Mouse (Mus musculus): ENCODE results near the gene Sppl2b. TPM values are rescaled to one million over a fixed set of nuclear protein-coding genes. Genes with fewer than 3 reads are reported as not detected.

The Sppl2b gene
- total RNA-seq, 2 experiments from 2014 or later, result 77.4 to 86.2 TPM

GRCm38 (mm10) chr10:80843087-80843930 is 11.8 kb upstream of the Sppl2b start:
- intact Hi-C loops (cut with DNase I), result no loop called here
- no peak for DNase-seq

DNA sequence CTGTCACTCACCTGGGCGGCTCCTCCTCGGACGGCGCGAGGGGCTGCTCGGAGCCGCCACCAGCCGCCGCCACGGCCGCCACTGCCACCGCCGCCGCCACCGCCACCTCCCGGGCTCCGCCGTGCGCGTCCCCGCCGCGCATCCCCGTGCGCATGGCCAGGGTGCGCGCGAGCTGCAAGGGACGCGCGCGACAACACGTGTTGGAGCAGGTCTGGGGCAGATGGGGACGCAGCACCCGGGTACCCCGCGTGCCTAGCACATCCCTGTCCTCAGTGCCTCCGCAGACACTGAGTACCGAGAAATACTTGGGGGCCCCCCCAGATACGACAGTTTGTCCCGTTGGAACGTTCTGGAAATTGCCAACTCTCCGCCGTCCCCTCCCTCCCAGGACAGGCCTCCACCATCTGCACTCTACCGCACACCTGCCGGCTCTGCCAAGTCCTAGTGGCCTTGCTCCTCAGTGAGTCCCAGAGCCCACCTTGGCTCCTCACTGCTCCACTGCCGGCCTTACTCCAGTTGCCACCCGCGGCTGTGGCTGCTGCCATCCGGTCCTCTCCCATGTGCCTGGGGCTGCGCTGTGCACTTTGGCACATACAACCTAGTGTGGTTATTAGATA is 11.0 kb upstream of the Sppl2b start, which contains the start of gene Lingo3:
Gene Lingo3, minus strand, starts transcription at position 109 of the 617 bp plus-strand sequence.
- intact Hi-C loops (cut with DNase I), result no loop called here
- peak; percentile 58 for DNase-seq

DNA sequence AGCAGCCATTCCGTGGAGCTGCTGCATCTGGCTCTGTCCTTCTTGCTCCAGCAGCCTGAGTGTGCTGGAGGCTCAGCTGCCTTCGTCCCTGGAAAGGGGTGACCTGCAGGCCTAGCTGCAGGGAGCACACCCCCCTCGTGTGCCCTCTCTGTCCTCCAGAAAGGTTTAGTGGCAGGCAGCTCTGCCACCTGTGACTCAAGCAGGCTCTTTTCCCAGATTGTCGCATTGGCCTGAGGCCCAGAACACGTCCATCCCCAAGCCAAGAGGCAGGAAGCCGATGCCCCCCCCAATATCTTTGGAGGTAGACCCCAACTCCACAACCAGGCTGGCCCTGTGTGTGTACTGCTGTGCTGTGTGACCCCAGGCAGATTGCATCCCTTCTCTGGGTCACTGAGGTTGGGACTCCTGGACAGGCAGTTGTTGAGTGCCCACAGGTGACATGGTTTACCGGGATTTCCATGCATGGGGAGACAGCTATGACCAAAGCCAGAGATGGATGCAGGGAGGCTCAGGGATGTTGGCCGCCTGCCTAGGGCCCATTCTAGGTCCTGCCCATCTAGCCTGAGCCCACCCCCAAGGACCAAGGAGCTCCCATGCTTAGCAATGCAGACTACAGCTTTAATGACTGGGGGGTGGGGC is 9.9 kb upstream of the Sppl2b start:
- intact Hi-C loops (cut with DNase I), result no loop called here
- DNase-seq, result peak; percentile 72

DNA sequence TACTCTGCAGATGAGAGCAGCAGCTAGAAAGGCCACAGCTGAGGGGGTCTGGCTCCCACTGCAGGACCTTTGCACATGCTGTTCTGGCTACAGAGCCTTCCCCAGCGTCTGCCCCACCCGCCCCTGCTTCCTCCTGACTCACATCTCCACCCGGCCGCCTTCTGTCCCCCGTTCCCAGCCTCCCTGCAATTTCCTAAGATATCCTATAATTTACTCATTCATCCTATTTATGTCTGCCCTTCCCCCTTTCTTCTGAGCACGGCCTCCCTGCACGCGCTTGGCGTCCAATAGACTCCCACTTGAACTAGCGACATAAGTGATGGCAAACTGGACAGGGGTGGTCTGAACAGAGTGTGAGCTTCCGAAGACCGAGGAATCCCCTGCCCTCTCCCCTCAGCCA is 9.3 kb upstream of the Sppl2b start:
- intact Hi-C loops (cut with DNase I), result no loop called here
- DNase-seq, result no peak

DNA sequence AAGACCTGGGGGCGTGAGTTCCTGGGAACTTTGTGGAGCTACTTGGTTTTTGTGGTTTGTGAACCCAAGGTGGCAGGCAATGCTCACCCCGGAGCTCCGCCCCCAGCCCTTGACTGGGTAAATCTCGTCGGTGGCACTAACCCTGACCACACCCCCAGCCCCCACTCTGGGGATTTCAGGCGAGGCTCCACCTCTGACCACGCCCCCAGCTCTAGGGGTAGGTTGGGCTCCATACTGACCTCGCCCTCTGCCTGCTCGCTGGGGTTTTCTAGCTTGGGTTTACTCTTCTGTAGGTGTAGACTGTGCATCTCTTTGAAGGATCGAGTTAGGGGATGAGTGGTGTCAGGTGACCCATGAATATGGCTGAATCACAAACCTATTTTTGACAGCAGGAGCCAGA is 6.5 kb upstream of the Sppl2b start:
- intact Hi-C loops (cut with DNase I), result no loop called here
- no peak for DNase-seq

DNA sequence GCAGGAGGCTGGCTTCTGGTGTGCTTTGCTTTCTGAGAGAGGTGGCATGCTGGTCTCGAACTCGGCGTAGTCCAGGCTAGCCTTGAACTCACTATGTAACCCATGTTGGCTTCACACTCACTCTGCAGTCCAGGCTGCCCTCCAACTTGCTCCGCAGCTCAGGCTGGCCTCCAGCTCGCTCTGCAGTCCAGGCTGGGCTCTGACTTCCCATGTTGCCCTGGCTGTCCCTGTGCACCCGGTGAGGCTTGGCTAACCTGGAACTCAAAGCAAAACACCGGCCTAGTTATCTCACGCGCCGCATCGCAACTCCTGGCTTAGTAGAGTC is 636 bp downstream of the Sppl2b start:
- intact Hi-C loops (cut with DNase I), result no loop called here

DNA sequence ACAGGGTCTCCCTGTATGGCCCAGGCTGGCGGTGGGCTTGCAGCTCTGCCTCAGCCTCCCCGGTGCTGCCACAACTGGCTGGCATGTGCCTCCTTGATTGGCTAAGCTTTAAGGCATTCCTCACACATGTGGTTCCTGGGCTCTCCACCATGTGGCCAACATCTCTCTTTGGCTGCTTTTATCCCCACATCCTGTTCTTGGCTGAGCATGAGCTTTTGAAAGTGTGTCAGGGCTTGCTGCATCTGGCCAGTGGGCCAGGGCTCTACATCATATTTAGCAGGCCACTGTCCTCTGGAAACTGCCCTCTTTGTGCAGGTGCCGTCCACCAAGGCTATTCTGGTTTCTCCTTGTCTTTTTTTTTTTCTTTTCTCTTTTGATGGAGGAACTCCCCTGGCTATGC is 1.2 kb downstream of the Sppl2b start:
- no peak for DNase-seq
- intact Hi-C loops (cut with DNase I), result no loop called here

More for the DNA sequence above, 636 bp downstream of the Sppl2b start:
- no peak for DNase-seq

GRCm38 (mm10) chr10:80856908-80857307 is 1.8 kb downstream of the Sppl2b start:
- DNase-seq, result no peak
- intact Hi-C loops (cut with DNase I), result no loop called here

DNA sequence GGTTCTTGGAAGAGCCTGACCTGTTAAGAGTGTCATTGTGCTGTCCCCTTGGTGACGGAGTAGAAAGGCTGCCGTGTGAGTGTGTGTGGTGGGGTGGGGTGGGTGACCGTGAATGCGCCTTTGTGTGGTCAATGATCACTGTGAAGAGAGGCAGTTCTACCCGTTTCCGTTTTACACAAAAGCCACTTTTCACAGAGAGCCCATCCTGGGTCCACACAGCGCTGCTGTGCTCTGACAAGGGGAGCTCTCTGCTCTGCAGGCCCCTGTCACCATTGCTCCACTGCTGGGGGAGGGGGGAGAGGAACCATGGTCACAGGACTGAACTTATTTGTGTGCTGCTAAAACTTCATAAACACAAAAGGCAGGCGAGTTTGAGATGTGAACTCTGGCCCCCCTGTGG is 2.3 kb downstream of the Sppl2b start:
- intact Hi-C loops (cut with DNase I), result no loop called here
- no peak for DNase-seq

DNA sequence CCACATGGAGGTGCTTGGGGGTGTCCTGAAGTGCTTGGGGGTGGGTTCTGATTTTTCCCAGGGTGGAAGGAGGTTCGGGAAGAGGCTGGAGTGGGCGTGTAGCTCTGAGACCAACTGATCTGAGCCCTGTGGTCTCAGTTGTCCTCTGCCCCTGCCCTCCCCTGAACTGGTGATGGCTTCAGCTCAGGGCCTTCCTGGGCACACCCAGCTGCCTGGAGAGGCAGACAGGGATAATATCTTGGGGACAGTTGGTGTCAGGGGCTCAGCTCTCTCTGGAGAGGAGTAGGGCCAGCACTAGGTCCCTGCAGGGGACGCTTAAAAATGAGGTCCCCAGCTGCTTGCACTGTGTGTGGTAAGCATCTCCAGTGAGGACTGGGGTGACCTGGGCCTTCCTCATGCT is 2.8 kb downstream of the Sppl2b start:
- intact Hi-C loops (cut with DNase I), result no loop called here
- no peak for DNase-seq

DNA sequence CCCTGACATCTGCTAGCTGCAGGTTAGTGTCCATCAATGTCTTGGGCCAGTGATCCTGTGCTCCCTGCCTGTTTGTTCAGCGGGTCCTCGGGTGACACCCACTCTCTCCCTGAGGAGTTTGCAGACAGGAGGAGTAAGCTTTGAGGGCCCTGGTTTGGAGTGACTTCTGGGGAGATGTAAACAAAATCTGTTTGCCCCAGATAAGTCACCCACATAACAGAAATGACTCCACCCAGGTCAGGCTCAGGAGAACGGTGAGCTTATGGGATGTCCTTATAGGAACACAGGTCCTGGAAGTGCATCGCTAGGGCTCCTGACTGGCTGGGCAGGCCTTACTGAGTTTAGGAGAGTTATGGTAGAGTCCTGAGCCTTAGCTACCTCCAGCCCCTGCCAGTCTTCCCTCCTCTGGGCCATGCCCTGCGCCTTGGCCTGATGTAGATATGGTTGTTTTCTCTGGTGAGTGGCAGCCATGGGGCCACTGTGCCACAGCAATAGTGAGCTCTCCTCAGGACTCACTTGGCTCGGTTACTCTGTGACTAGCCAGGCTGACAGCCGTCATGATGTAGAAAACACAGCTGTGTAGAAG is 3.4 kb downstream of the Sppl2b start:
- intact Hi-C loops (cut with DNase I), result no loop called here
- DNase-seq, result no peak

DNA sequence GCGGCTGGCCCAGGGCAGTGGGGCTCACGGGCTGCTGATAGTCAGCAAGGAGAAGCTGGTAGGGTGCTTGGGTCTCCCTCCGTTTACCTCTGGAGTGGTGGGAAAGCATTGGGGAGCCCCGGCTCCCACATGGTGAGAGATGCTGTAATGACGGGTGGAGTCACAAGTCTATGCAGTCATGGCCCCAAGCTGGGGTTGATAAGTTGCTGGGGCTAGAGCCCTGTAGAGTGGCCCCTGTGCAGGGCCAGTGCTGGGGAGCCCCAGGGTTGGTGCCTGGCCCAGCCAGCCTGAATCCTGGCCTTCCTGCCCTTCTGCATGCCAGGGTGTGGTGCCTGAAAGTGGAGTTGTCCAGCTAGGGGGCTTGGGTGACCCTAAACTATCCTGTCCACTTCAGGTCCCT is 7.2 kb downstream of the Sppl2b start:
- intact Hi-C loops (cut with DNase I), result no loop called here
- DNase-seq, result no peak

DNA sequence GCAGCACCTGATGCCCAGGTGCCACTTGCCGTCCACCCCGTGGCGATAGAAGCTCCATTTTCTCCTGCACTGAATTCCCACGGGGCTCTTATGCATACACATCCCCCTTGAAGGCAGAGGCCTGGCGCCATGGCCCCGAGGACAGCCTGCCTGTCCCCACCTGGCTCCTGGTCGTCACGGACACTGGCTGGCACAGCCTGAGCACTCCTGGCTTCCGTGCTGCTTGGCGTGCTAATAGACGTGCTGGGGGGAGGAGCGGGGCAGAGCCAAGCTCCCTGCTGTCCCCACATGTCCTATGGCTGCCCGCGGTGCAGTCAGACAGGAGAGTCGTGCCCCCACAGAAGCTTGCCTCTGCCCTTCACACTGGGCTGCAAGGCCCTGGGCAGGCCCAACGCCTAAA is 9.4 kb downstream of the Sppl2b start:
- DNase-seq, result peak; percentile 67
- intact Hi-C loops (cut with DNase I), result no loop called here

DNA sequence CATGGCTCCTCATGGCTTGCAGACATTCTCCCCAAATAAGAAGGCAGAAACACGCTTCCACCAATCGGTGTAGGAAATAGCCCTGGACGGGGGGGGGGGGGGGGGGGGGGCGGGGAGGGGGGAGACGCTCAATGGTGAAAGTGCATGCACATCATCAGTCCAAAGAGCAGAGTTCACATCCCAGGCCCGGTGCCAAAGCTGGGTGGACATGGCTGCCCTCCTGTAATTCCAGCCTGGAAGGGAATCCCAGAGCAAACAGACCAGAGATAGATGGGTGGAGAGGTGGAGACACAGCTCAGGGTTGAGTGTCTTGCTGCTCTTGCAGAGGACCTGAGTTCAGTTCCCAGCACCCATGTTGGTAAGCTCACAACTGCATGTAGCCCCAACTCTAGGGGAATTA is 15.9 kb downstream of the Sppl2b start:
- intact Hi-C loops (cut with DNase I), result no loop called here
- no peak for DNase-seq

- no peak for DNase-seq
- intact Hi-C loops (cut with DNase I), result no loop called here
Measured at GRCm38 (mm10) chr10:80871581-80871980, 16.5 kb downstream of the Sppl2b start, which contains the start of gene Tmprss9. TSS of gene Tmprss9 (plus strand) at chr10:80871848.

DNA sequence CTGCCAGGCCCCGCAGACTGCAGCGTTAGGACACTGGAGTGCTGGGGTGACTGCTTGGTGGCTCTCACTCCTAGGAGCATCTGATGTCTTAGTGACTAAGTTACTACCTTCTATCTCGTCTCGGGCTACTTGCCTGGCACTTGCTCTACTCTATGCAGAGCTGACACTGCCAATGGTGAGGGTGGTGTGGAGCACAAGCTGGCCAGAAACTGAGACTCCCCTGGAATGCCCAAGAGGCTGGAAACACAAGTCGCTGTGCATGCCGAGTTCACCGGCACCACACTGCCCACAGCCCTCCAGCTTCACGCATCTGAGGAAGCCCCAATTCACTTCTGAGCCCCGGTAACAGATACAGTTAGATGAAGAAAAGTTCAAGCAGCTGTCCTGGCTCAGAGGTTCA is 19.0 kb downstream of the Sppl2b start:
- DNase-seq, result no peak
- intact Hi-C loops (cut with DNase I), result no loop called here

DNA sequence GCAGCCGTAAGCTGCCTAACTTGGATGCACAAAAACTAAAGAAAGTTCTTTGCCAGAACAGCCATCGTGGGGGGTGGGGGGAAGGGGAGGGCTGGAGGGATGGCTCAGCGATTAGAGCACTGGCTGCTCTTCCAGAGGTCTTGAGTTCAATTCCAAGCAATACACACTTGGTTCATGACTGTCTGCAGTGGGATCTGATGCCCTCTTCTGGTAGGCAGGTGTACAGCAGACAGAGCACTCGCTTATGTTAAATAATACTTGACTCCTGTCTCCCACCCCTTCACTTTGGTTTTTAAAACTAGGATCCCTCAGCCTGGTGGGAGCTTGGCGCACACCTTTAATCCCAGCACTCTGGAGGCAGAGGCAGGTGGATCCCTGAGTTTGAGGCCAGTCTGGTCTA is 21.0 kb downstream of the Sppl2b start:
- peak; percentile 64 for DNase-seq
- intact Hi-C loops (cut with DNase I), result no loop called here

DNA sequence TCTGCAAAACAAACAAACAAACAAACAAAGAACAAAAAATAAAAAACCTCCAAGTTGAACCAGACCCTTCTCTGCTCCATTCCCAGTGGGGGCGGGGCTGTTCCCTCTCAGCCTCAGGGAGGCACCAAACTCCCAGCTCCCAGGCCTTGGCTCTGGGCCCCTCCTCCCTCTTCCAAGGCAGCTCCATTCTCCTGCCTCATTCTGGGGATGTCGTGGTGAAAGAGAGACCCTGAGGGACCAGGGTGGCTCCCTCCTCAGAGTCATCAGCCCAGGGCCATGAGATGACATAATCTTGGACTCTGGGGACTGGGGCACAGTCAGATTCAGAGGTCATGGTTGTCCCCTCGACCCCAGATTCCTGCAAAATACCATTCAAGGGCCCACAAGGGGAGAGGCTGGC is 21.5 kb downstream of the Sppl2b start:
- no peak for DNase-seq
- intact Hi-C loops (cut with DNase I), result no loop called here

GRCm38 (mm10) chr10:80880131-80880641 is 25.1 kb downstream of the Sppl2b start:
- intact Hi-C loops (cut with DNase I), result loop anchor here (5.0 kb wide), 1 partner anchor 58 kb away; no protein-coding TSS in a partner anchor
- peak; percentile 64 for DNase-seq

DNA sequence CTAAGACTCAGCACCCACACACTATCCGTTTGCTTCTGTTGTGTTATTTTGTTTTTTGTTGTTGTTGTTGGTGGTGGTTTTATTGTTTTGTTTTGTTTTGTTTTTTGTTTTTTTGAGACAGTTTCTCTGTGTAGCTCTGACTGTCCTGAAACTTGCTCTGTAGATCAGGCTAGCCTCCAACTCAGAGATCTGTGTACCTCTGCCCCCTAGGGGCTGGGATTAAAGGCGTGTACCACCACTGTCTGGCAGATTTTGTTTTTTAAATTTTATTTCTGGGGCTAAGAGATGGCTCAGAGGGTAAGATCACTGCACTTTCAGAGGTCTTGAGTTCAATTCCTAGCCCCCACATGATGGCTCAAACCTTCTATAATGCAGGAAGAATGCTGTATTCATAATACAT is 25.8 kb downstream of the Sppl2b start:
- DNase-seq, result no peak
- intact Hi-C loops (cut with DNase I), result loop anchor here (5.0 kb wide), 1 partner anchor 59 kb away; no protein-coding TSS in a partner anchor

DNA sequence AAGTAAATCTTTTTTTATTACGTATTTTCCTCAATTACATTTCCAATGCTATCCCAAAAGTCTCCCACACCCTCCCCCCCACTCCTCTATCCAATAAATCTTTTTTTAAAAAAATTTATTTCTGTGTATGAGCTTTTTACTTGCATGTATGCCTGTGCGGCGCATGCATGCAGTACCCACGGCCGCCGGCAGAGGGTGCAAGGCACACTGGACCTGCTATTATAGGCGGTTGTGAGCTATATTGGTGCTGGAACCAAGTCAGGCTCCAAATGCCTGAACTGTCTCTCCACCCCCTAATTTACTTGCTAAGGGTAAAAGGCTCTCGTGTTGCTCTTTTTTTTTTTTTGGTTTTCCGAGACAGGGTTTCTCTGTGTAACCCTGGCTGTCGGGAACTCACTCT is 26.2 kb downstream of the Sppl2b start:
- DNase-seq, result peak; percentile 79
- intact Hi-C loops (cut with DNase I), result loop anchor here (5.0 kb wide), 1 partner anchor 59 kb away; no protein-coding TSS in a partner anchor
